Mouse (Mus musculus) telencephalon, adult 2 months (tissue): Measurements from ENCODE around the gene Gm8206.
"Not testable (repeated sequence)": the region's sequence is repeated elsewhere in the genome, so short reads cannot be mapped to it uniquely, and the experiment has no call there.

ENCODE experiments used
- DNase-seq: peaks from one replicate; pipeline ENCODE4 v3.0.0-alpha.2; 2011; ENCODE audit warnings: low read depth, low spot score

Gm8206 gene

DNA sequence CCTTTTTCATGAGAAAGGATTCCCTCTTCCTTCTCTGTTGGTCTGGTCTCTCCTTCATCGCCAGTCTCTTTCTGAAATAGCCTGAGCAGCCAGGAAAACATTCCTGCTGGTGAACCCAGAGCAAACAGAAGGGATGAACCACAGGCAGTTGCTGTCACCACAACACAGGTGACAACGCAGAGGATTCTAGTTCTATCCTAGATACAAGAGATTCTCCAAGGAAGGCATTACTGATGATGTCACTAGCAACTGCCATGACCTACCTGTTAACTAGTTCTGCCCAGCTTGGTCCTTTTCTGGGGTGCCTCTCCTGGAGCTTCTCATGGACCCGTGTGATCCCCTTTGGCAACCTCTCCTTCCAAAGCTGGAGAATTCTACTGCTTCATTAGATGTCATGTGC, at the start of gene Gm8206:
Gene Gm8206, minus strand, starts transcription at position 101 of the 400 bp plus-strand sequence.
- not testable (repeated sequence) for DNase-seq

DNA sequence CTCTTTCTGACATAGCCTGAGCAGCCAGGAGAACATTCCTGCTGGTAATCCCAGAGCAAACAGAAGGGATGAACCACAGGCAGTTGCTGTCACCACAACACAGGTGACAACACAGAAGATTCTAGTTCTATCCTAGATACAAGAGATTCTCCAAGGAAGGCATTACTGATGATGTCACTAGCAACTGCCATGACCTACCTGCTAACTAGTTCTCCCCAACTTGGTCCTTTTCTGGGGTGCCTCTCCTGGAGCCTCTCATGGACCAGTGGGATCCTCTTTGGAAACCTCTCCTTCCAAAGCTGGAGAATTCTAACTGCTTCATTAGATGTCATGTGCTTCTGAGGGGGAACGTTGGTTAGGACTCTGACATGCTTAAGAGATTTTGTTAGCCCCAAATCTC, 32.0 kb upstream of the Gm8206 start, which contains the start of gene Gm3476:
Gene Gm3476, minus strand, starts transcription at position 101 of the 400 bp plus-strand sequence.
- DNase-seq, result not testable (repeated sequence)

DNA sequence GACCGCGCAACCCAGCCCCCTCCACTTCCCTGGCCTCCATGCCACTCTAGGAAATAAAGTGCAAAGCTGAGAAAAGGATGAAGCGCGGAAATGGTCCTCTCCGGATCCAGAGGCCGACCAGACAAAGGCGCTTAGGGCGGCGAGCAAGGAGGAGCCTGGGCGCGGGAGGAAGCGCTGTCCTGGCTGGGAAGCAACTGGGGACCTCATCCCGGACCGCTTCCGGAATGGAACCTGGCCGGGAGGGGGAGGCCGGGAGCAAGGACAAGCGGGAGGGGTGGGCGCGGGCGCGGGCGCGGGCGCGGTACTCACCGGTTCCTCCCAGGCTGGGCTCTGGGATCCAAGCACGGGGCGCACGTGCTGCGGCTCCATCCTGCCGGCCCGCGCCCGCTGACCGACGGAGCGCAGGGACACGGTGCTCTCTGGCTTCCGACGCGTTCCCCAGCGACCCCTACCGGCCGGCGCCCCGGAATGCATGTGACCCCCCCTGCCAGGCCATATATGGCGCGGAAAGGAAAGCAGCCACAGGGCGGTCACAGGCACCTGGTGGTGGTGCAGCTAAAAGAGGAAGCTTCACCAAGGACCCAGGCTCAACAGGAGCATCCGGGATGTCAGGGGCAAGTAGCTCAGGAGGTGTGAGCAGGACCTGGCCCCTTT, 14.7 kb upstream of the Gm8206 start, which contains the start of gene Gm3468:
Gene Gm3468, minus strand, starts transcription at position 394 of the 654 bp plus-strand sequence.
- peak; percentile 1 for DNase-seq

- DNase-seq, result not testable (repeated sequence)
Observed at GRCm38 (mm10) chr14:6107500-6107899, 13.8 kb upstream of the Gm8206 start.

GRCm38 (mm10) chr14:6058167-6058566, 35.6 kb downstream of the Gm8206 start, which contains the start of gene Gm6337:
Gene Gm6337, minus strand, starts transcription at chr14:6058267.
- not testable (repeated sequence) for DNase-seq

DNA sequence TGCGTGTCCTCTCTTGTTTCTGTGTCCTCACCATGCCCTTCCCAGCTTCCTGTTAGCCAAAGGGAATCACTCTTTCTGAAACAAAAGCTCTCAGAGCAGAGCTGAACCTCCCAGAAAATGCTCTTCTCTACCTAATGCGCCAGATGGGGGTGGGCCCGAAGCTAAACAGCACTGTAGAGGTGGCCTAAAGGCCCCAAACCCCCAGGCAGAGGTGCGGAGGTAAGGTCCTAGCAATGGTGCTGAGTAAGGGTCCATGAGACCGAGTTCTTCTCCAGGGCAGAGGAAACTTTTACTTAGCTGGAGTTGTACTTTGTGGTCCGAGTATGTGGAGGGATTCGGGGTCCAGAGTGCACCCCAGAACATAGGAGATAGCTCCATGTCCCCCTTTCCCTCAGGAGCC, 106.6 kb downstream of the Gm8206 start:
- DNase-seq, result not testable (repeated sequence)

- not testable (repeated sequence) for DNase-seq
Observed at GRCm38 (mm10) chr14:5979037-5979436, 114.7 kb downstream of the Gm8206 start, which contains the start of gene Gm3453. Gene Gm3453, minus strand, starts transcription at chr14:5979137.
